Mouse (Mus musculus): ENCODE data around the gene Mgmt. TPM values are rescaled to one million over a fixed set of nuclear protein-coding genes. Genes with fewer than 3 reads are reported as not detected.
A peak's percentile ranks its signal among the peaks of the same experiment; 100 is the strongest.

Gene Mgmt
- polyA plus RNA-seq (2014; fragmentation: Nextera tagmentation; extraction: Ambion mirVana): 0.77 and 1.5 TPM in 2 replicates

GRCm38 (mm10) chr7:136894106-136894986 lies at the start of gene Mgmt:
Gene Mgmt (plus strand): TSS chr7:136894614.
- WGBS: 12% methylated on average over 33 of the region's 33 CpGs
- no peaks in the 10 kb centered on the region for H3K9me3 ChIP-seq (ENCODE audit: control insufficient read depth, low read length)
- no peaks in the 10 kb centered on the region for H3K27me3 ChIP-seq (ENCODE audit: control insufficient read depth, insufficient read depth, low read length)
- peak within 1 kb of the TSS; percentile 24; the same call in 1 of the 2 replicates for H3K4me3 ChIP-seq (replicated peaks; ENCODE audit: low read depth, low read length)
- ATAC-seq (ENCODE audit: low FRiP score, low TSS enrichment) (peak; percentile 95), DNase-seq (peak; percentile 88)
- no peaks in the 10 kb centered on the region for H3K36me3 ChIP-seq (ENCODE audit: control insufficient read depth, insufficient read depth, low read length)
- peak within 1 kb of the TSS; percentile 56 for H3K4me2 ChIP-seq (ENCODE audit: low read length)
- no peak within 1 kb of the TSS for H3K27ac ChIP-seq (replicated peaks; ENCODE audit: low read depth, low read length)
- peaks cover 7% of the 10 kb centered on the region; the same call in 1 of the 2 replicates for H3K4me1 ChIP-seq (ENCODE audit: control insufficient read depth, insufficient read depth, low read length)
- H3K9ac ChIP-seq (replicated peaks; ENCODE audit: low read length): peak within 1 kb of the TSS; percentile 47; the same call in 1 of the 2 replicates

GRCm38 (mm10) chr7:136844835-136845234 lies 49.6 kb upstream of the Mgmt start:
- WGBS: 54% methylated on average over 5 of the region's 5 CpGs

GRCm38 (mm10) chr7:136845321-136845720 lies 49.1 kb upstream of the Mgmt start:
- Histone ChIP-seq H3K9me3 (ENCODE audit: control insufficient read depth, low read length) (no peaks in the 10 kb centered on the region), H3K4me3 (replicated peaks; ENCODE audit: low read depth, low read length) (no peak overlapping the region), H3K27me3 (ENCODE audit: control insufficient read depth, insufficient read depth, low read length) (no peaks in the 10 kb centered on the region), H3K9ac (replicated peaks; ENCODE audit: low read length) (no peak overlapping the region), H3K4me2 (ENCODE audit: low read length) (no peak overlapping the region), H3K4me1 (ENCODE audit: control insufficient read depth, insufficient read depth, low read length) (peaks cover 25% of the 10 kb centered on the region), H3K36me3 (ENCODE audit: control insufficient read depth, insufficient read depth, low read length) (no peaks in the 10 kb centered on the region), H3K27ac (replicated peaks; ENCODE audit: low read depth, low read length) (no peak overlapping the region)
- no peak for ATAC-seq (ENCODE audit: low FRiP score, low TSS enrichment)
- WGBS: 38% methylated on average over 9 of the region's 9 CpGs
- DNase-seq: no peak

More at GRCm38 (mm10) chr7:136844835-136845234, 49.6 kb upstream of the Mgmt start:
- Histone ChIP-seq H3K9me3 (ENCODE audit: control insufficient read depth, low read length) (no peaks in the 10 kb centered on the region), H3K4me1 (ENCODE audit: control insufficient read depth, insufficient read depth, low read length) (peaks cover 25% of the 10 kb centered on the region), H3K27ac (replicated peaks; ENCODE audit: low read depth, low read length) (no peak overlapping the region), H3K36me3 (ENCODE audit: control insufficient read depth, insufficient read depth, low read length) (no peaks in the 10 kb centered on the region), H3K27me3 (ENCODE audit: control insufficient read depth, insufficient read depth, low read length) (no peaks in the 10 kb centered on the region), H3K4me2 (ENCODE audit: low read length) (no peak overlapping the region), H3K9ac (replicated peaks; ENCODE audit: low read length) (no peak overlapping the region), H3K4me3 (replicated peaks; ENCODE audit: low read depth, low read length) (no peak overlapping the region)
- no peak for ATAC-seq (ENCODE audit: low FRiP score, low TSS enrichment)
- no peak for DNase-seq

GRCm38 (mm10) chr7:136846086-136846620 lies 48.3 kb upstream of the Mgmt start:
- DNase-seq (no peak), ATAC-seq (ENCODE audit: low FRiP score, low TSS enrichment) (no peak)
- H3K27ac ChIP-seq (replicated peaks; ENCODE audit: low read depth, low read length): no peak overlapping the region

GRCm38 (mm10) chr7:136847601-136848000 lies 46.8 kb upstream of the Mgmt start:
- WGBS: 88% methylated on average over 6 of the region's 6 CpGs
- DNase-seq (no peak), ATAC-seq (ENCODE audit: low FRiP score, low TSS enrichment) (no peak)
- no peak overlapping the region for H3K9ac ChIP-seq (replicated peaks; ENCODE audit: low read length)
- H3K4me2 ChIP-seq (ENCODE audit: low read length): no peak overlapping the region
- H3K27ac ChIP-seq (replicated peaks; ENCODE audit: low read depth, low read length): no peak overlapping the region
- no peak overlapping the region for H3K4me3 ChIP-seq (replicated peaks; ENCODE audit: low read depth, low read length)
- no peaks in the 10 kb centered on the region for H3K36me3 ChIP-seq (ENCODE audit: control insufficient read depth, insufficient read depth, low read length)
- peaks cover 23% of the 10 kb centered on the region for H3K4me1 ChIP-seq (ENCODE audit: control insufficient read depth, insufficient read depth, low read length)
- H3K9me3 ChIP-seq (ENCODE audit: control insufficient read depth, low read length): no peaks in the 10 kb centered on the region
- H3K27me3 ChIP-seq (ENCODE audit: control insufficient read depth, insufficient read depth, low read length): no peaks in the 10 kb centered on the region

More at GRCm38 (mm10) chr7:136846086-136846620, 48.3 kb upstream of the Mgmt start:
- H3K36me3 ChIP-seq (ENCODE audit: control insufficient read depth, insufficient read depth, low read length): no peaks in the 10 kb centered on the region
- 35% methylated on average over 10 of the region's 10 CpGs for WGBS
- H3K27me3 ChIP-seq (ENCODE audit: control insufficient read depth, insufficient read depth, low read length): no peaks in the 10 kb centered on the region
- H3K4me1 ChIP-seq (ENCODE audit: control insufficient read depth, insufficient read depth, low read length): peaks cover 25% of the 10 kb centered on the region
- H3K9ac ChIP-seq (replicated peaks; ENCODE audit: low read length): no peak overlapping the region
- H3K4me3 ChIP-seq (replicated peaks; ENCODE audit: low read depth, low read length): no peak overlapping the region
- no peak overlapping the region for H3K4me2 ChIP-seq (ENCODE audit: low read length)
- H3K9me3 ChIP-seq (ENCODE audit: control insufficient read depth, low read length): no peaks in the 10 kb centered on the region

- Histone ChIP-seq H3K27ac (replicated peaks; ENCODE audit: low read depth, low read length) (no peak overlapping the region), H3K36me3 (ENCODE audit: control insufficient read depth, insufficient read depth, low read length) (no peaks in the 10 kb centered on the region), H3K4me1 (ENCODE audit: control insufficient read depth, insufficient read depth, low read length) (peaks cover 18% of the 10 kb centered on the region), H3K9me3 (ENCODE audit: control insufficient read depth, low read length) (no peaks in the 10 kb centered on the region), H3K27me3 (ENCODE audit: control insufficient read depth, insufficient read depth, low read length) (no peaks in the 10 kb centered on the region), H3K9ac (replicated peaks; ENCODE audit: low read length) (no peak overlapping the region), H3K4me2 (ENCODE audit: low read length) (no peak overlapping the region), H3K4me3 (replicated peaks; ENCODE audit: low read depth, low read length) (no peak overlapping the region)
- DNase-seq (no peak), ATAC-seq (ENCODE audit: low FRiP score, low TSS enrichment) (no peak)
- WGBS: 87% methylated on average over 8 of the region's 8 CpGs
These were observed 45.7 kb upstream of the Mgmt start for GRCm38 (mm10) chr7:136848761-136849160.

- DNase-seq: no peak
- WGBS: 83% methylated on average over 3 of the region's 3 CpGs
- no peak for ATAC-seq (ENCODE audit: low FRiP score, low TSS enrichment)
- H3K9me3 ChIP-seq (ENCODE audit: control insufficient read depth, low read length): no peaks in the 10 kb centered on the region
- H3K4me1 ChIP-seq (ENCODE audit: control insufficient read depth, insufficient read depth, low read length): peaks cover 16% of the 10 kb centered on the region
- no peak overlapping the region for H3K4me2 ChIP-seq (ENCODE audit: low read length)
- H3K27me3 ChIP-seq (ENCODE audit: control insufficient read depth, insufficient read depth, low read length): no peaks in the 10 kb centered on the region
- no peak overlapping the region for H3K9ac ChIP-seq (replicated peaks; ENCODE audit: low read length)
- no peak overlapping the region for H3K27ac ChIP-seq (replicated peaks; ENCODE audit: low read depth, low read length)
- no peak overlapping the region for H3K4me3 ChIP-seq (replicated peaks; ENCODE audit: low read depth, low read length)
- no peaks in the 10 kb centered on the region for H3K36me3 ChIP-seq (ENCODE audit: control insufficient read depth, insufficient read depth, low read length)
These were observed 44.6 kb upstream of the Mgmt start for GRCm38 (mm10) chr7:136849811-136850210.

- H3K36me3 ChIP-seq (ENCODE audit: control insufficient read depth, insufficient read depth, low read length): no peaks in the 10 kb centered on the region
- no peak overlapping the region for H3K27ac ChIP-seq (replicated peaks; ENCODE audit: low read depth, low read length)
- WGBS: 79% methylated on average over 5 of the region's 5 CpGs
- no peaks in the 10 kb centered on the region for H3K27me3 ChIP-seq (ENCODE audit: control insufficient read depth, insufficient read depth, low read length)
- no peak for ATAC-seq (ENCODE audit: low FRiP score, low TSS enrichment)
- DNase-seq: no peak
- peaks cover 14% of the 10 kb centered on the region for H3K4me1 ChIP-seq (ENCODE audit: control insufficient read depth, insufficient read depth, low read length)
- H3K9ac ChIP-seq (replicated peaks; ENCODE audit: low read length): no peak overlapping the region
- no peak overlapping the region for H3K4me2 ChIP-seq (ENCODE audit: low read length)
- H3K9me3 ChIP-seq (ENCODE audit: control insufficient read depth, low read length): no peaks in the 10 kb centered on the region
- no peak overlapping the region for H3K4me3 ChIP-seq (replicated peaks; ENCODE audit: low read depth, low read length)
These were observed 44.1 kb upstream of the Mgmt start for GRCm38 (mm10) chr7:136850339-136850738.
